Mouse (Mus musculus) liver, embryonic 14.5 days (tissue): ENCODE measurements around the gene 1700102P08Rik.
A peak's percentile ranks its signal among the peaks of the same experiment; 100 is the strongest.

Experiments
- CTCF ChIP-seq: IDR thresholded peaks from 2 replicates; pipeline ENCODE4 v1.5.1; 2016; ENCODE audit warnings: antibody characterized with exemption, low read depth, control low read depth
- EP300 ChIP-seq: IDR thresholded peaks from 2 replicates; pipeline ENCODE4 v1.6.1; 2016; ENCODE audit warnings: antibody characterized with exemption, low read depth

DNA sequence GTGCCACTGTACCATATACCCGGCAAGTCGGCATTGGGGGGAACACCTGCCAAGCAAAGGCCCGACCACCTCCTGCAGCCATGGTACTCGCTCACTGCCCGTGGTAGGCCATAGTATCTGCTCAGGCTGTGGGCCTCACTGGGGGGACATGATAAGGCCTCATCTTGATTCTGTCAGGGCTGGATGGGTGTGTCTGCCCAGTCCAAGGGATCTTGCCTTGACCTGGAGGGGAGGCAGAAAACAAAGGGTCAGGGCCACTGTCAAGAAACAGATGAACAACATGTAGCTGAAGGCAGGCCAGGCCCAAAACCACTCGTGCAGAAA, 58.5 kb downstream of the 1700102P08Rik start:
- TF ChIP-seq CTCF (0 out of 2 replicates have a peak, but pooled peaks have one; percentile 7), EP300 (peak; percentile 35; the same call in 1 of the 2 replicates)
